Mouse (Mus musculus): ENCODE measurements around the gene Cpeb3.

DNA sequence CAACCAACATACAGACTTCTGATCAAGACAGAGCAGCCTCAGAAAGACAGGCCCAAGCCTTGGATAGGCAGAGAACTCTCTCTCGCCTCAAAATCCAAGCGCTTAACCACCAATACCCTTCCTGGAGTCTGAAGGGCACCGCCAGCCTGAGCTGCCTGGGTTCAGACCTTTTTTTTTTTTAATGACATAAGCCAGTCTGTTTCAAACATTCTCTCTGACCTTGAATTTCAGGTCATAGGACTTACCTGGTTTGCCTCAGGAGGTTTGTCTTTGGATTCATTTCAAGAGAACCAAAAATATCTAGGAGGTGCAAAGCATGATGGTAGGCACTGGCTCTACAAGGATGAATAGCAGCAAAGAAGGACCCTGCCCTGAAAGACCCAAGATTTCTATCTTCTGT lies 134.1 kb downstream of the Cpeb3 start:
- TF ChIP-seq CTCF (IDR thresholded peaks at IDR 0.05; ENCODE audit: control insufficient read depth, insufficient read depth, insufficient read length) (no peak), CEBPB (IDR thresholded peaks at IDR 0.05; ENCODE audit: low read depth) (no peak), MYOG (IDR thresholded peaks at IDR 0.05; ENCODE audit: control insufficient read depth, extremely low read depth, insufficient read length) (no peak), USF1 (IDR thresholded peaks at IDR 0.05; ENCODE audit: low read depth) (no peak)
